Mouse (Mus musculus) intestine, embryonic 16.5 days (tissue): ENCODE data around the gene Baiap2. TPM values are rescaled to one million over a fixed set of nuclear protein-coding genes. Genes with fewer than 3 reads are reported as not detected.

Source experiments
- ATAC-seq: fragments of 200-750 bp; cut with Nextera tagmentation; 2 replicates; pipeline ENCODE4 v1.8.0; 2017; ENCODE audit warnings: moderate TSS enrichment, moderate library complexity
- H3K27ac ChIP-seq: fragments of 300-500 bp; sonication (generic); 2 replicates; pipeline ENCODE4 v1.5.1; 2014; ENCODE audit warnings: mild to moderate bottlenecking, low read length
- H3K27me3 ChIP-seq: fragments of 300-500 bp; sonication (generic); replicated peaks from 2 replicates; pipeline ENCODE4 v1.6.1; 2014; ENCODE audit warnings: low read length, control low read depth, mixed read lengths; ENCODE audit not compliant: control insufficient read depth, insufficient read depth
- H3K36me3 ChIP-seq: fragments of 300-500 bp; sonication (generic); 2 replicates; pipeline ENCODE4 v1.6.1; 2014; ENCODE audit warnings: low read length, control low read depth; ENCODE audit not compliant: control insufficient read depth, insufficient read depth
- H3K4me1 ChIP-seq: fragments of 300-500 bp; sonication (generic); 2 replicates; pipeline ENCODE4 v1.6.1; 2014; ENCODE audit warnings: low read length, control low read depth, mixed read lengths; ENCODE audit not compliant: control insufficient read depth, insufficient read depth
- H3K4me2 ChIP-seq: fragments of 300-500 bp; sonication (generic); 2 replicates; pipeline ENCODE4 v1.6.1; 2014; ENCODE audit warnings: low read depth, low read length, control low read depth
- H3K4me3 ChIP-seq: fragments of 300-500 bp; sonication (generic); 2 replicates; pipeline ENCODE4 v1.5.1; 2014; ENCODE audit warnings: mild to moderate bottlenecking, low read length
- H3K9ac ChIP-seq: fragments of 300-500 bp; sonication (generic); 2 replicates; pipeline ENCODE4 v1.6.1; 2014; ENCODE audit warnings: low read depth, low read length
- H3K9me3 ChIP-seq: fragments of 300-500 bp; sonication (generic); 2 replicates; pipeline ENCODE4 v1.6.1; 2016; ENCODE audit warnings: low read length, control low read depth; ENCODE audit not compliant: control insufficient read depth
- WGBS: fragments of 180-500 bp; shearing (Covaris S2); extraction: QIAGEN DNeasy Blood & Tissue Kit; methylation state at CpG from one replicate; pipeline ENCODE4 v1.1.7; 2014; 5-methylcytosine and 5-hydroxymethylcytosine counted together
- polyA plus RNA-seq: library from polyadenylated mRNA; unstranded; fragments of >200 nt; fragmentation: Nextera tagmentation; extraction: Ambion mirVana; gene quantifications from 2 replicates; pipeline ENCODE4 v1.2.1, GENCODE M21; 2015

Baiap2 gene
- polyA plus RNA-seq, 1 experiment from 2014 or later = 11.8 TPM

DNA sequence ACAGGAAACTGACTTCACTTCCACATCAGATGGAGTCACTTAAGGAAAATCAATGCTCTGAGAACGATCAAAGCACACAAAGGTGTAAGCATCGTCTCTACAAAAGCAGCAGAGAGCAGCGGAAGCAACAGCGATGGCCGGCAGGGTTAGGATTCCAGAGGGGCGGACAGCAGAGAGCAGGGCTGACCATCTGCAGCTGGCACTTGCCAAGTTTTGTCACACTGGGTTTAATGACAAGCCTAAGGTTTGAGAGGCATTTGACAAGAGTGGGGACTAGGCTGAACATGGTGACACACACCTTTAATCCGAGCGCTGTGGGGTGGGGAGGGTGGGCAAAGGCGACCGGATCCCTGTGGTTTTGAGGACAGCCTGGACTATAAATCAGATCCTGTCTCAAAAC is 10.8 kb upstream of the Baiap2 start:
- no peak overlapping the region for H3K4me3 ChIP-seq

DNA sequence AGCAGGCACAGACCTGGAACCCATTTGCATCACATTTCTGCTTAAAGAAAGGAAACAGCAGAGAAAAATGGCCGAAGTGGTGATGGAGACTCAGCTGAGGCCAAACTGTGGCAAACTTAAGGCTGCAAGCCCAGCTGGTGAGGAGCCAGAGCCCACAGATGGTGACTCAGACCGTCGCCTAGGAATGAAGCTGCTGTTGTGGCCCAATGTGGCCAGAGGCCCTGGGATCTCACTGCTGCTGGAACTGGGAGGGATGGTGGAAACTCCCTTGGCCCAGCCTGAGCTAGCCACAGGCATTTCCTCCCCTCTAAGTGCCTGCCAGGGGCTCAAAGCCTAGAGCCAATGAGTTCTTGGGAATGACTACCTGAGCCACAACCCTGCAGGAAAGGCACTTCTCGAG is 9.4 kb upstream of the Baiap2 start:
- WGBS = 64% methylated on average over 4 of the region's 4 CpGs
- no peak for ATAC-seq
- H3K36me3 ChIP-seq = no peaks in the 10 kb centered on the region
- H3K9me3 ChIP-seq = no peaks in the 10 kb centered on the region
- no peaks in the 10 kb centered on the region for H3K27me3 ChIP-seq
- no peak overlapping the region for H3K27ac ChIP-seq
- no peak overlapping the region for H3K4me3 ChIP-seq
- no peak overlapping the region for H3K9ac ChIP-seq
- H3K4me1 ChIP-seq = peaks cover 24% of the 10 kb centered on the region
- no peak overlapping the region for H3K4me2 ChIP-seq

More for the DNA sequence above, 10.8 kb upstream of the Baiap2 start:
- Histone ChIP-seq H3K27me3 (no peaks in the 10 kb centered on the region), H3K4me2 (no peak overlapping the region), H3K36me3 (no peaks in the 10 kb centered on the region), H3K9me3 (no peaks in the 10 kb centered on the region), H3K27ac (no peak overlapping the region), H3K4me1 (peaks cover 10% of the 10 kb centered on the region), H3K9ac (no peak overlapping the region)
- 73% methylated on average over 10 of the region's 10 CpGs for WGBS
- no peak for ATAC-seq

DNA sequence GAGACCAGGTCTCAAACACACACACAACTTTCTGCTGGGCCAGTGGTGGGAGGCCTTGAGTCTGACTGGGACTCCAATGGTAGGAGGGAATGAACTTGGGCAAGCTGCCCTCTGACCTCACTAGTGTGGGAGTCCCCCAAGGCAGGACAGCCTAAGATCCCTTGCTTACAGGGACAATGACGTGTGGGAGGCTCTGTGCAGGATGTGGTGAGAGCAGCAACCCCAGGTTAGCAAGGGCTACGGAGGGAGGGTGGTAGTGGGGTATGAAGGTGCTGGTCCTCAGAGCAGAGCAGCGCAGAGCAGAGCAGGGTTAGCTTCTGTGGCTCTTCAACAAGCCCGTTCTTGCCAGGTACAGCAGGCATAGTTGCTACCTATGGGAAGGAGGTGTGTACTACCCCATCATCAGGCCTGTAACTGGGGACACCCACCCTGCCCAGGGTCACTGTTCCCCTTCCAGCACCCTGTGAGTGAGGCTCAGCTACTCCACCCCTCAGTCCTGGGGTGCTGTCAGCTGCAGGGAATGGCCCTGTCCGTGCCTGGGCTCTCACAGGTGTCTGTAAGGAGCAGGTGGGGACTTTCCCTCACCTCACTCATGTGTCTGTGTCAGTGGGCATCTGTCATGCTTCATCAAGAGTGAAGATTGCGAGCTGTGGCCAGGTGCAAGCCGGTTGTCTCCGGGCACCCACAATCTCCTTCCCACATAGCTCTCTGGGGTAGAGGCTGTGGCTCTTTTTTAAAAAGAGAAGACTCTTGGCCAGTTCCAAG is 8.6 kb upstream of the Baiap2 start:
- H3K9me3 ChIP-seq = no peaks in the 10 kb centered on the region
- no peak overlapping the region for H3K27ac ChIP-seq
- no peak overlapping the region for H3K9ac ChIP-seq
- H3K4me1 ChIP-seq = peaks cover 29% of the 10 kb centered on the region
- H3K4me3 ChIP-seq = no peak overlapping the region
- no peak overlapping the region for H3K4me2 ChIP-seq
- 82% methylated on average over 8 of the region's 8 CpGs for WGBS
- no peak for ATAC-seq
- no peaks in the 10 kb centered on the region for H3K27me3 ChIP-seq
- H3K36me3 ChIP-seq = no peaks in the 10 kb centered on the region

DNA sequence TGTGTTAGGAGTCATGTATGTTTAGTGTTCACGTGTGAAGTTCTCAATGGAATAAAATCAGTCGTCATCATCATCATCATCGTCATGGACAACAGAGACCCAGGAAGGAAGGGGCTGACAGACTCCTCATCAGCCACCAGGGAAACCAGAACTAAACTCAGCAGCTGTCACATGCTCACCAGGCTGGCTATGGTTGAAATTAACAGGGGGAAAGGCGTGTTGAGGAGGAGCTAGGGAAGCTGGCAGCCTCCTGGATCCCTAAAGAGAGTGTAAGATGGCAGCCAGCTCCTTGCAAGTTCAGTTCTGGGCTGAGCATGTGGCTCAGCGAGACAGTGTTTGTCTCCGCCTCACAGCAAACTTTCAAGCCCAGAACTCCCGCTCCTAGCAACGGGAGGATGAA is 7.8 kb upstream of the Baiap2 start:
- no peak for ATAC-seq
- no peak overlapping the region for H3K9ac ChIP-seq
- H3K27ac ChIP-seq = no peak overlapping the region
- no peaks in the 10 kb centered on the region for H3K9me3 ChIP-seq
- H3K27me3 ChIP-seq = no peaks in the 10 kb centered on the region
- no peak overlapping the region for H3K4me2 ChIP-seq
- peaks cover 37% of the 10 kb centered on the region for H3K4me1 ChIP-seq
- H3K36me3 ChIP-seq = no peaks in the 10 kb centered on the region
- H3K4me3 ChIP-seq = no peak overlapping the region
- 73% methylated on average over 8 of the region's 8 CpGs for WGBS

DNA sequence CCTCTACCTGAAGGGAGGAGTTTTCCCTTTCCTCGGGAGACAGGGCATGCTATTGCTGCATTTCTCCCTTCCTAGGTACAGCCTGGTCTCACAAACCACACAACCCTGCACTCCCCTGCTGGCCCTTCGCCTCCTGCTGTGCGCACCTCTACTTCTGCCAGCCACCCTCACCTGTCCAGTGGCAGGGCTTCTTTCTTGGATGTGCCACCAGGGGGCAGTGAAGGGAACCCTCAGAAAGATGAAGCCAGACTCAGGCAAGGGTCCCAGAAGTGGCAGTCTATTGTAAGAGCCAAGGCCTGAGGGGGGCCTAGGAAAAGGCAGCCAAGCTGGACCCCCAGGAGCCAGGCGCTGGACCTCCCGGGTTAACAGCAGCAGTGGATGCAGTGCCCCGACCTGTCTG is 7.1 kb upstream of the Baiap2 start:
- no peak for ATAC-seq
- 29% methylated on average over 6 of the region's 6 CpGs for WGBS
- Histone ChIP-seq H3K4me3 (no peak overlapping the region), H3K27ac (no peak overlapping the region), H3K9me3 (no peaks in the 10 kb centered on the region), H3K36me3 (no peaks in the 10 kb centered on the region), H3K27me3 (no peaks in the 10 kb centered on the region), H3K4me2 (no peak overlapping the region), H3K4me1 (peaks cover 41% of the 10 kb centered on the region), H3K9ac (no peak overlapping the region)

DNA sequence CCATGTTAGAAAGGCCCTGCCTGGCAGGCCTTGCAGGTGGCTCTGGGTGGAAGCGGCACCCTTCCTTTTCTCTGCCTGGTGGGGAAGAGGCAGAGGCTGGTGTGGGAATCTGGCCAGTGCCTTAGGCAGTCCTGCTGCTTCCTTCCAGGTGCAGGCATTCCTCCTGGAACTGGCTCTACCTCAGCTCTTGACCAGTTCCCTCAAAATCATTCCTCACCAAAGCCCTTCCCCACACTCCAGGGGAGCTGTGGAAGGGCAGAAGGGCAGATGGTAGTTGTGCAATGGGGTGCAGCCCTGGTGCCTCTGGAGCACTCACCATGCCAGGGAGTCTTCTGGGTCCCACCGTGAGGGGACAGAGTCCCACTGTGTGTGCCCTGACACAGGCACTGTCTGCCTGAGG is 6.1 kb upstream of the Baiap2 start:
- Histone ChIP-seq H3K27me3 (no peaks in the 10 kb centered on the region), H3K9ac (0 out of 2 replicates have a peak overlapping the region, but pooled peaks have one; percentile 43), H3K4me1 (peaks cover 47% of the 10 kb centered on the region), H3K4me3 (no peak overlapping the region), H3K9me3 (no peaks in the 10 kb centered on the region), H3K4me2 (no peak overlapping the region), H3K36me3 (no peaks in the 10 kb centered on the region), H3K27ac (peak overlapping the region; percentile 66; the same call in 1 of the 2 replicates)
- 62% methylated on average over 2 of the region's 2 CpGs for WGBS
- no peak for ATAC-seq

DNA sequence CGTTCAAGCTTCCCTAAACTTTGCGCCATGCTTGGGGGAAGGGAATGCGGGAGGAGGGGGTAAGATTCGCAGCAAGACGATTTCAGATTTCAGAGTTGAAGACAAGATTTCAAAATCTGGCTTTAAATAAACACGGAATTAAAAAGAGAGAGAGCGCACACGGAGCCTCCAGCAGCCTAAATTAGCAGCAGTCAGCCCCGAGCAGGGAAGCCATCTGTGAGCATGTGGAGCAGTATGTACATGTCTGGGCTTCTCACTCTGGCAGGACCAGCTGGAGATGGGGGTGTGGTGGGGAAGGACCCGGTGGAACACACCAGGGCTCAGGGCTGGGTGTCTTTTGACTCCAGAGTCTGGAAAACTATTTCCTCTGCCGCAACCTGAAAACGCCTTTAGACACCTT is 5.3 kb upstream of the Baiap2 start:
- 48% methylated on average over 12 of the region's 12 CpGs for WGBS
- Histone ChIP-seq H3K4me2 (no peak overlapping the region), H3K9me3 (no peaks in the 10 kb centered on the region), H3K4me3 (no peak overlapping the region), H3K4me1 (peaks cover 53% of the 10 kb centered on the region), H3K36me3 (no peaks in the 10 kb centered on the region), H3K27ac (peak overlapping the region; percentile 66), H3K27me3 (no peaks in the 10 kb centered on the region), H3K9ac (no peak overlapping the region)
- no peak for ATAC-seq

DNA sequence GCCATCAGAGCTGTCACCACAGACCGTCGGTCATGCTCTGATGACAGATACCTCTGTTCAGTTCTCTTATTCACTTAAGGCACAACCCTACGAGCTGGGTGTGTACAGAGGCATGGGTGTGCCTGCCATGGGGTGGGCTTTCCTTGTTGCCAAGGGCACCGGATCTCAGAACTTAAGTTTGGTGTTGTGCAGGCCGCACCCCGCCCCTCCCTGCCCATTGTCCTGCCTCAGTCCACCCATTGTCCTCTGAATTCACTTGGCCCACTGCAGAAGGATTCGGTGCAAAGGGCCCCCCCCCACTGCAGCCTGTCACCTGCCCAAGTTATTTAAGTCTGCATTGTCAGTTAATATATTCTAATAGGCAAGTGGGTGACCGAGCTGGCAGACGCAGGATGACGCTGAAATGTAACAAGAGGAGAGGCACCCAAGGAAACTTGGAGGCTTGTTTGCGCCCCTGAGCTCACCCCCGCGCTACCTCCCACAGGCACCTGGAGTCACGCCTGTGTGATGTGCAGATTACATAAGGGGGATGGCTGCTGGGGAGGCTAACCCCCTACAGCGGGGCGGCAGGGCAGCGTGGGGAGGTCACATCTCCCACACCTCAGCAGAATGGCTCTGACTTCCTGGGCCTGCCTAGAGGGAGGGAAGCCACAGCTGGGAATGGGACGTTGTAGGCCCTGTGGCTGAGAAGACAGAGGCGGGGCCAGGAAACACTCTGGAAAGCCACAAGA is 4.6 kb upstream of the Baiap2 start:
- WGBS = 57% methylated on average over 19 of the region's 19 CpGs
- no peak for ATAC-seq
- Histone ChIP-seq H3K4me2 (no peak overlapping the region), H3K4me3 (no peak overlapping the region), H3K27ac (peak overlapping the region; percentile 61), H3K9me3 (no peaks in the 10 kb centered on the region), H3K4me1 (peaks cover 53% of the 10 kb centered on the region), H3K36me3 (no peaks in the 10 kb centered on the region), H3K27me3 (no peaks in the 10 kb centered on the region), H3K9ac (peak overlapping the region; percentile 37; the same call in 1 of the 2 replicates)

DNA sequence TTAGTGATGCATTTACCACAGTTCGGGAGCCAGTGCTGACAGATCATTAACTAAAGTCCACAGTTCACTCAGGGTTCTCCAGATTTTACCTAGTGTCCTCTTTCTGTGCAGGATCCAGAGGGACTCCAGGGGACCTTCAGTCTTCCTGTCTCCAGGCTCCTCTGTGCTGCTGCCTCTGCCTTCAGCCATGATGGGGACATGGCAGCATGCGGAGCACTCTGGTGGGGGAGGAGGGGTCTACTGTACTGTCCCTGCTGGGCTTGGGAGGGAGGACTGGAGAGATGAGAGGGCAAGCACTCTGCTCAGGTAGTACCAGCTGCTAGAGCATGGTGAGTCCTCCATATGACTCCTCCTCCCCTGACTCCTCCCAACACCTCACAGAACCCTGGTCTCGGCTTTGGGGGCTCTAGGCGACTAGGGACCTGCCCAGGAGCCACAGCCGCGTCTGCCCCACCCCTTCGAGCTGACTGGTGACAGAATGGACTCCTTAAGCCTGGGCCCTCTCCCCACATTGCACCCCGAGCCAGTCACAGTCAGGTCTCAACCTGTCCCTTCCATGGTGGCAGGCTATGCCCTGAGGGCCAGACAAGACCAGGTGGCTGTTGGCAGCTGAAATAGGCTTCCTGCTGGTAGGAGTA is 3.4 kb upstream of the Baiap2 start:
- peak overlapping the region; percentile 27; the same call in 1 of the 2 replicates for H3K9ac ChIP-seq
- peaks cover 60% of the 10 kb centered on the region for H3K4me1 ChIP-seq

More for the DNA sequence above, 3.4 kb upstream of the Baiap2 start:
- H3K4me3 ChIP-seq = no peak overlapping the region
- no peaks in the 10 kb centered on the region for H3K27me3 ChIP-seq
- WGBS = 51% methylated on average over 8 of the region's 8 CpGs
- H3K36me3 ChIP-seq = no peaks in the 10 kb centered on the region
- H3K9me3 ChIP-seq = no peaks in the 10 kb centered on the region
- H3K27ac ChIP-seq = peak overlapping the region; percentile 61; the same call in 1 of the 2 replicates
- peak overlapping the region; percentile 20 for H3K4me2 ChIP-seq
- no peak for ATAC-seq
